Mouse (Mus musculus): Measurements from ENCODE around the gene Fam71f1.

DNA sequence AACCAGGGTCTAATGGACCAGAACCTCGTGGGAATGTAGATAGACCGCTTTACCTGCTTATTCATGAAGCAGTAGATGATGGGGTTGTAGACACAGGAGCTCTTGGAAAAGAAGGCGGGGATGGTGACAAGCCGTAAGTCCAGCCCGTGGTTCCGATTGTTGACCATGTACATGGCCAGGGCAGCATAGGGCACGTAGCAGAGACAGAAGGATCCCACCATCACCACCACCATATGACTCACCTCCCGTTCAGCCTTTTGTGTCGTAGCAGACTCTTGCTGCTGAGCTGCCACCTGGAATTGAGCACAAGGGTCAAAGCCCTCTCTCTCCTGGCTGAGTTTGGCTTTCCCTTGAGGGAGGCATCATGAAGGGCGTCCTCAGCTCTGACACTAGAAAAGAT, 59.7 kb downstream of the Fam71f1 start:
- TF ChIP-seq TCF3 (IDR thresholded peaks at IDR 0.05; ENCODE audit: insufficient read length, low read depth) (no peak), MYOG (IDR thresholded peaks at IDR 0.05; ENCODE audit: control insufficient read depth in 1 of 3, insufficient read depth in 1 of 3, insufficient read length in 2 of 3, low read depth in 2 of 3) (no peak), POLR2A (IDR thresholded peaks at IDR 0.05; ENCODE audit: insufficient read length, low read depth) (peak; percentile 38), USF1 (IDR thresholded peaks at IDR 0.05; ENCODE audit: low read depth) (no peak), SRF (IDR thresholded peaks at IDR 0.05; ENCODE audit: control insufficient read depth, insufficient read length, low read depth) (no peak), REST (IDR thresholded peaks at IDR 0.05; ENCODE audit: insufficient read depth, insufficient read length) (no peak), TCF12 (IDR thresholded peaks at IDR 0.05; ENCODE audit: insufficient read depth, poor library complexity, severe bottlenecking) (no peak), POLR2AphosphoS2 (IDR thresholded peaks at IDR 0.05; ENCODE audit: insufficient read length, low read depth) (peak; percentile 91), MAX (IDR thresholded peaks at IDR 0.05; ENCODE audit: low read depth) (no peak), E2F4 (IDR thresholded peaks at IDR 0.05; ENCODE audit: insufficient read depth) (no peak), CEBPB (IDR thresholded peaks at IDR 0.05; ENCODE audit: insufficient read depth, poor library complexity, severe bottlenecking) (no peak), MYOD1 (IDR thresholded peaks at IDR 0.05; ENCODE audit: control insufficient read depth in 1 of 3, insufficient read length in 2 of 3, low read depth in 2 of 3) (no peak)
